Comparison of ENCODE assay signal across 8 mouse cellular contexts in genomic region chr13:67108194-67108820, GRCm38 (mm10). TPM values are rescaled to one million over a fixed set of nuclear protein-coding genes. Genes with fewer than 3 reads are reported as not detected.
A peak's percentile ranks its signal among the peaks of the same experiment; 100 is the strongest.
DNase-seq lines count a peak whose midpoint lies in the region; ATAC-seq and TF ChIP-seq lines count a peak whose summit lies in the region.

Gene Gm28557 (minus strand): TSS chr13:67108604.

- H3K9ac ChIP-seq in ES-E14 (ENCODE audit: insufficient read depth, low read depth, low read length, poor library complexity, severe bottlenecking), result peak within 1 kb of the TSS; percentile 83
- peak within 1 kb of the TSS; percentile 62 for H3K9ac ChIP-seq in forebrain, embryonic 14.5 days (ENCODE audit: low read length)
- peak within 1 kb of the TSS; percentile 60 for H3K9ac ChIP-seq in neural tube, embryonic 15.5 days (replicated peaks)

- H3K27me3 ChIP-seq in forebrain, embryonic 14.5 days (replicated peaks; ENCODE audit: control insufficient read depth, insufficient read depth, low read length), result no peaks in the 10 kb centered on the region
- H3K27me3 ChIP-seq in neural tube, embryonic 15.5 days (replicated peaks), result no peaks in the 10 kb centered on the region

- under 1% methylated on average over 17 of the region's 17 CpGs for WGBS in forebrain, embryonic 14.5 days
- WGBS in neural tube, embryonic 15.5 days, result under 1% methylated on average over 17 of the region's 17 CpGs

- DNase-seq in ES-E14 (ENCODE audit: low read depth, low spot score), result peak; percentile 99
- DNase-seq in cerebellum, adult 11 months, result peak; percentile 87
- DNase-seq in forebrain, embryonic 14.5 days (ENCODE audit: low spot score), result peak; percentile 99
- DNase-seq in heart, postnatal 14 days, result peak; percentile 82 to 92
- DNase-seq in layer of hippocampus, adult 11-12 months (ENCODE audit: low spot score), result peak; percentile 98
- DNase-seq in lung, adult 18-20 months, result peak; percentile 92 to 96
- DNase-seq in testis, postnatal 14 days (ENCODE audit: low spot score), result peak; percentile 89

- peak within 1 kb of the TSS; percentile 79 to 87 for H3K4me3 ChIP-seq in ES-E14 (ENCODE audit: insufficient read depth in 1 of 2, low read depth in 1 of 2, low read length in 2 of 2, poor library complexity in 1 of 2, severe bottlenecking in 1 of 2)
- H3K4me3 ChIP-seq in forebrain, embryonic 14.5 days (ENCODE audit: low read depth, low read length), result peak within 1 kb of the TSS; percentile 53
- peak within 1 kb of the TSS; percentile 66 for H3K4me3 ChIP-seq in neural tube, embryonic 15.5 days (replicated peaks)

- H3K4me1 ChIP-seq in ES-E14 (ENCODE audit: control insufficient read depth in 2 of 2, insufficient read depth in 2 of 2, low read length in 2 of 2, poor library complexity in 1 of 2), result peaks cover 2% of the 10 kb centered on the region in 2 experiments; a peak in 3 of 4 replicates
- H3K4me1 ChIP-seq in forebrain, embryonic 14.5 days (ENCODE audit: control insufficient read depth, insufficient read depth, low read length), result no peaks in the 10 kb centered on the region; the same call in 1 of the 2 replicates
- peaks cover 10% of the 10 kb centered on the region for H3K4me1 ChIP-seq in neural tube, embryonic 15.5 days

- peaks cover 5% of the 10 kb centered on the region; the same call in 1 of the 2 replicates for H3K36me3 ChIP-seq in ES-E14 (ENCODE audit: control insufficient read depth, insufficient read depth, low read length, poor library complexity, severe bottlenecking)
- H3K36me3 ChIP-seq in forebrain, embryonic 14.5 days (ENCODE audit: control insufficient read depth, insufficient read depth, low read length), result no peaks in the 10 kb centered on the region
- H3K36me3 ChIP-seq in neural tube, embryonic 15.5 days, result no peaks in the 10 kb centered on the region; the same call in 1 of the 2 replicates

- intact Hi-C loops in heart, postnatal 14 days (cut with DNase I), result loop anchor here (1.0 to 5.0 kb wide), 2 partner anchors 27 to 106 kb away; no protein-coding TSS in a partner anchor

- peak within 1 kb of the TSS; percentile 56 for H3K4me2 ChIP-seq in forebrain, embryonic 14.5 days (ENCODE audit: low read length)
- H3K4me2 ChIP-seq in neural tube, embryonic 15.5 days, result peak within 1 kb of the TSS; percentile 86

- H3K9me3 ChIP-seq in ES-E14 (ENCODE audit: control insufficient read depth, insufficient read depth, low read depth, low read length), result no peaks in the 10 kb centered on the region
- no peaks in the 10 kb centered on the region for H3K9me3 ChIP-seq in forebrain, embryonic 14.5 days (replicated peaks; ENCODE audit: control insufficient read depth, low read length)
- H3K9me3 ChIP-seq in neural tube, embryonic 15.5 days (replicated peaks), result no peaks in the 10 kb centered on the region

- peak; percentile 99 for ATAC-seq in forebrain, embryonic 14.5 days
- ATAC-seq in neural tube, embryonic 15.5 days (ENCODE audit: low FRiP score), result peak; percentile 99

- in situ Hi-C loops in ES-E14 (cut with MboI; ENCODE audit: low sequenced_read_pairs in 2 of 2, unreplicated experiment in 2 of 2), result no loop called here

- peak within 1 kb of the TSS; percentile 45; the same call in 1 of the 2 replicates for H3K27ac ChIP-seq in ES-E14 (ENCODE audit: insufficient read depth, low read depth, low read length, poor library complexity, severe bottlenecking)
- H3K27ac ChIP-seq in forebrain, embryonic 14.5 days (ENCODE audit: low read depth, low read length), result no peak within 1 kb of the TSS
- peak within 1 kb of the TSS; percentile 84 for H3K27ac ChIP-seq in neural tube, embryonic 15.5 days (replicated peaks)

TF ChIP-seq in ES-E14, 5 proteins besides CTCF, POLR2A, EP300 and RAD21:
- TF ChIP-seq ZC3H11A (IDR thresholded peaks at IDR 0.05; ENCODE audit: borderline replicate concordance, low read depth, low read length) (no peak), CHD2 (IDR thresholded peaks at IDR 0.05; ENCODE audit: low read depth, low read length) (no peak), HCFC1 (IDR thresholded peaks at IDR 0.05; ENCODE audit: borderline replicate concordance, insufficient read depth, low read length) (peak; percentile 94), MAFK (IDR thresholded peaks at IDR 0.05; ENCODE audit: insufficient read depth, low read depth, low read length) (peak; percentile 94)

RNA-seq across cellular contexts. Expression of gene Gm28557, which starts in this region (rescaled TPM):
- total RNA-seq in ES-E14 (2012; rRNA removed), result 3.6 and 3.7 TPM in 2 replicates
- polyA plus RNA-seq in forebrain, embryonic 14.5 days (2014; fragmentation: Nextera tagmentation; extraction: Ambion mirVana), result 1.6 and 2.2 TPM in 2 replicates
- 1 to 10 TPM; 2.4 to 2.6 TPM for total RNA-seq in heart, postnatal 14 days (2021)
- 0.99 and 1.5 TPM in 2 replicates for polyA plus RNA-seq in neural tube, embryonic 15.5 days (2015; fragmentation: Nextera tagmentation; extraction: Ambion mirVana)
